Mouse (Mus musculus): ENCODE results near the gene Ctdspl2. TPM values are rescaled to one million over a fixed set of nuclear protein-coding genes. Genes with fewer than 3 reads are reported as not detected.

The Ctdspl2 gene
- polyA plus RNA-seq, 1 experiment from 2014 or later: 53.2 TPM

Small RNA genes within 50 kb of the gene (microRNA-seq; reads per million reads assigned to microRNA genes)
- not detected for gene Gm47314

Other genes with a start within 250 kb of the Ctdspl2 start
- gene Frmd5, start 148.9 kb upstream of the Ctdspl2 start, polyA plus RNA-seq (2016; fragmentation: Nextera tagmentation; extraction: Ambion mirVana): 22.0 and 26.7 TPM in 2 replicates
- 19.6 and 24.1 TPM in 2 replicates for gene Casc4, start 89.0 kb upstream of the Ctdspl2 start, polyA plus RNA-seq (2016; fragmentation: Nextera tagmentation; extraction: Ambion mirVana)
- gene Mageb3, start 91 bp downstream of the Ctdspl2 start, polyA plus RNA-seq (2016; fragmentation: Nextera tagmentation; extraction: Ambion mirVana): 0.29 and 0.63 TPM in 2 replicates
- 12.6 and 15.0 TPM in 2 replicates for gene Eif3j1, start 72.5 kb downstream of the Ctdspl2 start, polyA plus RNA-seq (2016; fragmentation: Nextera tagmentation; extraction: Ambion mirVana)
- 15.0 and 16.4 TPM in 2 replicates for gene Spg11, start 162.4 kb downstream of the Ctdspl2 start, polyA plus RNA-seq (2016; fragmentation: Nextera tagmentation; extraction: Ambion mirVana)
- 107 and 122 TPM in 2 replicates for gene B2m, start 191.7 kb downstream of the Ctdspl2 start, polyA plus RNA-seq (2016; fragmentation: Nextera tagmentation; extraction: Ambion mirVana)
- gene Trim69, start 204.7 kb downstream of the Ctdspl2 start, polyA plus RNA-seq (2016; fragmentation: Nextera tagmentation; extraction: Ambion mirVana): not detected in 2 replicates
- not detected in 2 replicates for gene Patl2, start 230.2 kb downstream of the Ctdspl2 start, polyA plus RNA-seq (2016; fragmentation: Nextera tagmentation; extraction: Ambion mirVana)
- gene Terb2, start 230.3 kb downstream of the Ctdspl2 start, polyA plus RNA-seq (2016; fragmentation: Nextera tagmentation; extraction: Ambion mirVana): not detected in 2 replicates